Mouse (Mus musculus): Measurements from ENCODE around the gene Smap2. TPM values are rescaled to one million over a fixed set of nuclear protein-coding genes. Genes with fewer than 3 reads are reported as not detected.

Smap2 gene
- polyA plus RNA-seq, 1 experiment: 35.0 TPM

DNA sequence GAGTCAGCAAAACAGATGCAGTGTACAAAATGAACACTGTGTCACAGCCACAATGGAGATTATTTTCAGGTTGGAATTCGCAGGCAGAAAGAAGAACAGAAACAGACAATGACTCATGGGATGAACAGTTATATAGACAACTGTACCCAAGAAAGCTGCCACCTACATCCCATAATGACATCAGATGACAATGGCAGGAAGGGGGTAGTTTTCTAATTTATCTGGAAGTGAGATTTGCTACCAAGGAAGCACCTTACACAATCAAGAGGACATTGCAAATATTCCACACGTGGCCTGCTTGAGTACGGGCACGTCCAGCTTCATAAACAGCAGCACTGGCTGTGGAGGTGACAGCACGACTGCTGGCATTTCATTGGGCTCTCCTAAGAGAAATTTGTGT, 7.9 kb downstream of the Smap2 start:
- TF ChIP-seq FLI1 (IDR thresholded peaks at IDR 0.05; ENCODE audit: low read length) (no peak), GATA1 (IDR thresholded peaks at IDR 0.05; ENCODE audit: borderline replicate concordance, low read length) (no peak)
- no peaks in the 10 kb centered on the region for H3K9me3 ChIP-seq
- H3K4me3 ChIP-seq (replicated peaks): peak overlapping the region; percentile 34
- H3K4me1 ChIP-seq: peaks cover 96% of the 10 kb centered on the region
- no peaks in the 10 kb centered on the region for H3K27me3 ChIP-seq (replicated peaks)
- peaks cover 21% of the 10 kb centered on the region for H3K36me3 ChIP-seq (replicated peaks; ENCODE audit: low read length)

DNA sequence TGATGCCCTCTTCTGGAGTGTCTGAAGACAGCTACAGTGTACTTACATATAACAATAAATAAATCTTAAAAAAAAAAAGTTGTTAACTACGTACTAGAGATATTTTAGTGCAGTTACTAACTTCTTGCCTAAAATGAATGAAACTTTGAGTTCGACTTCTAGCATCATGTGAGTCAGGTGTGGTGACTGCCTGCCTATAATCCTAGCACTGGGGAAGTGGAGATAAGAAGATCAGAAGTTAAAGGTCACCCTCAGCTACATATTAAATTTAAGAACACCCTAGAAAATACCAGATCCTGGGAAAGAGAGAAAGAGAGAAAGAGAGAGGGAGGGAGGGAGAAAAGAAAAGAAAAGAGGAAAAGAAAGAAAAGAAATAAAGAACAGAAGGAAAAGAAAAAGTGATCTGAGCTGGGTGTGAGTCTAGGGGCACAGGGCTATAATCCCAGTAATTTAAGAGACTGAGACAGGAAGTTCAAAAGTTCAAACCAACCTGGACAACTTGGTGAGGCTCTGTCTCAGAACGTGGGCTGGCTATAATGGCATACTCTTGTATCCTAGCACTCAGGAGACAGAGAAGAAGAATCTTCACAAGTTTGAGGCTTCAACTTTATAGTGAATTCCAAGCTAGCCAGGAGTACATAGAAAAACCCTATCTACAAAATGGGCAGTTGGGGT, 8.8 kb downstream of the Smap2 start:
- no peaks in the 10 kb centered on the region for H3K27me3 ChIP-seq (replicated peaks)
- peaks cover 16% of the 10 kb centered on the region for H3K36me3 ChIP-seq (replicated peaks; ENCODE audit: low read length)
- H3K4me3 ChIP-seq (replicated peaks): no peak overlapping the region
- peaks cover 94% of the 10 kb centered on the region for H3K4me1 ChIP-seq
- H3K9me3 ChIP-seq: no peaks in the 10 kb centered on the region
- TF ChIP-seq FLI1 (IDR thresholded peaks at IDR 0.05; ENCODE audit: low read length) (no peak), GATA1 (IDR thresholded peaks at IDR 0.05; ENCODE audit: borderline replicate concordance, low read length) (no peak)

DNA sequence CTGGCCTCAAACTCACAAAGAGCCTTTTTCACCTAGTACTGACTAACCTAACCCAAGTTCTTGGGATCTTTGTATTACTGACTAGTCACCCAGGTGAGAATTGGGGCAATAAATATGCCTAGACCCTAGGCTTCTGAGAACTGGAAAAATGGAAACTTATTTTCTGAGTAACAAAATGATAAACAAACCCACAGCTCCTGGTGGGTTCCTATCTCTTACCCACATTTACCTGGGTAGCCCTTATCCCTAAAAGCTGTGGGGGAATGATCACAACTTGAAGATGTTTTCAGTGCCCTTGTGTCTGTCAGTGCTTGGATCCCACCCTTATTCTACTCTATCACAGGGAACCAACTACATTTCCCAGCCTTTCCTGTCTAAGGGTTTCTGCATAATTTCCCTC, 10.0 kb downstream of the Smap2 start:
- no peak overlapping the region for H3K4me3 ChIP-seq (replicated peaks)
- peaks cover 93% of the 10 kb centered on the region for H3K4me1 ChIP-seq
- TF ChIP-seq FLI1 (IDR thresholded peaks at IDR 0.05; ENCODE audit: low read length) (no peak), GATA1 (IDR thresholded peaks at IDR 0.05; ENCODE audit: borderline replicate concordance, low read length) (no peak)
- peaks cover 7% of the 10 kb centered on the region for H3K36me3 ChIP-seq (replicated peaks; ENCODE audit: low read length)
- no peaks in the 10 kb centered on the region for H3K27me3 ChIP-seq (replicated peaks)
- H3K9me3 ChIP-seq: no peaks in the 10 kb centered on the region

DNA sequence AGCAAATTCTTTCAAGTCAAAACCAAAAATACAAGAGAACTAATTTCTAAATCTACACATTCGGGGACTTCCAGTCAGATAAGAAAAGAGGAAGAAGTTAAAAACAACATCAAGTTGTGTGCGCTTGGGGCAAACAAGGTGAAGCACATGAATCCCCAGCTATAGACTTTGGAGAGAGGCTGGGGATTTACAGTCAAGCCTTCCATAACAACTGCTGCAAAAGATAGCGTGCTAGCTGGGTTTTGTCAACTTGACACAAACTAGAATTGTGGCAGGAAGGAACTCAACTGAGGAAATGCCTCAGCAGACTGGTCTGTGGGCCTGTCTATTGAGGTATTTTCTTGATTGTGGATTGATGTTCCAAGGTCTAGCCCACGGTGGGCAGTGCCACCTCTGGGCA, 12.4 kb downstream of the Smap2 start:
- peaks cover 95% of the 10 kb centered on the region for H3K4me1 ChIP-seq
- peak overlapping the region; percentile 88 for H3K4me3 ChIP-seq (replicated peaks)
- peaks cover 5% of the 10 kb centered on the region for H3K36me3 ChIP-seq (replicated peaks; ENCODE audit: low read length)
- no peak for TF ChIP-seq FLI1 (IDR thresholded peaks at IDR 0.05; ENCODE audit: low read length)
- no peak for TF ChIP-seq GATA1 (IDR thresholded peaks at IDR 0.05; ENCODE audit: borderline replicate concordance, low read length)
- H3K27me3 ChIP-seq (replicated peaks): no peaks in the 10 kb centered on the region
- no peaks in the 10 kb centered on the region for H3K9me3 ChIP-seq

DNA sequence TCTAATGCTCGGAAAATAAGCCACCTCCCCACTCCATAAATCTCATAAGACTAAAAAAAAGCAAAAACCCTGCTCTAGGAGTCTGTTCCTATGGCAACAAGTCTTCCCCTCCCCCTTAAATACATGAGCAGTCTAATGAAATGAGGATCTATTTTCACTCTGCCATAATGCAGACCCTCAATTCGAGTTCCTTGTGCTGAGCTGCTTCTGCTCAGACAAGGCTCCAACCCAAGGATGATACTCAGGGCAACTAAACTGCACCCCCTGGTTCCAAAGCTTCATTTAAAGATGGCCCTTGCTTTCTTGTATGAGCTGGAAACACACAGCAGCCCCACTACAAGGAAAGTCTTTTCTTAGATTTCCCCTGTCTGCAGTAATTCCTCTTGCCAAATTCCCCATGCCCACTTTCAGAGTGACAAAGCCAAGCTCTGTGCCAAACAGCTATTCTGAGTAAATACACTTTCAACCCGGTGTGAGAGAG, 13.4 kb downstream of the Smap2 start:
- H3K9me3 ChIP-seq: no peaks in the 10 kb centered on the region
- H3K4me1 ChIP-seq: peaks cover 93% of the 10 kb centered on the region
- H3K4me3 ChIP-seq (replicated peaks): peak overlapping the region; percentile 51
- no peaks in the 10 kb centered on the region for H3K27me3 ChIP-seq (replicated peaks)
- peaks cover 9% of the 10 kb centered on the region for H3K36me3 ChIP-seq (replicated peaks; ENCODE audit: low read length)
- TF ChIP-seq GATA1 (IDR thresholded peaks at IDR 0.05; ENCODE audit: borderline replicate concordance, low read length) (no peak), FLI1 (IDR thresholded peaks at IDR 0.05; ENCODE audit: low read length) (no peak)

DNA sequence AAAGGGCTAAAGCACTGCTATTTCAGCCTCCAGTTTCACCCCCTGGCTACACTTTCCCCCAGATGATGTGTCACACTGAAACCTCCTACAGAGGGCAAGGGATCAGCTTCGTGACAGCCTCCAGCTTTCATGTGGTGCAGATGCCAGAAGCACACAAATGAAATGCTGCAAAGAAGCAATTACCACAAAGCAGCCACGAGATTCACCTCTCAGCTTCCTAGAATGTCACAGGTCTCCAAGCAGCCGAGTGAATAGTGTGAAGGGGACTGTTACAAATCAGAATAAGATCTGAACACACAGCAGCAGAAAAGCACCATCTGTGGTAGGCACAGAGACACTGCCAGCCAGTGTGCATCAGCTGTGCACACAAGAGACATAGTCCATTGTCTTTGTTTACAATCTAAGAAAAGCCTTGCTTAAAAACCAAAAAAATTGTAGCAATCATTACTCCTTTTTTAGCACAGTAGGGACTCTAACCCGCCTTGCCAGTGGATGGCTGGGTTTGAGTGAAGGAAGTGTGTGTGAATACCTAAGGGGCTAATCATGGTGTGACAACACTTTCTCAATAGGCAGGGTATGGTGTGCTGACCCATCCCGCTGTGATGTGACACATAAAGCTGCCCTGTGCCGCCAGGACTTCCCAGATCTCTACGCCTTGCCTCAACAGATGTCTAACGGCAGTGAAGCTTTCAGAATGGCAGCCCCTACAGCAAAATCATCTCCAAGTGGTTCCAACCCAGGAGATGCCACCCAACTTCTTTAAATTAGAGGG, 14.5 kb downstream of the Smap2 start:
- TF ChIP-seq FLI1 (IDR thresholded peaks at IDR 0.05; ENCODE audit: low read length) (no peak), GATA1 (IDR thresholded peaks at IDR 0.05; ENCODE audit: borderline replicate concordance, low read length) (no peak)
- peaks cover 88% of the 10 kb centered on the region for H3K4me1 ChIP-seq
- peaks cover 9% of the 10 kb centered on the region for H3K36me3 ChIP-seq (replicated peaks; ENCODE audit: low read length)

DNA sequence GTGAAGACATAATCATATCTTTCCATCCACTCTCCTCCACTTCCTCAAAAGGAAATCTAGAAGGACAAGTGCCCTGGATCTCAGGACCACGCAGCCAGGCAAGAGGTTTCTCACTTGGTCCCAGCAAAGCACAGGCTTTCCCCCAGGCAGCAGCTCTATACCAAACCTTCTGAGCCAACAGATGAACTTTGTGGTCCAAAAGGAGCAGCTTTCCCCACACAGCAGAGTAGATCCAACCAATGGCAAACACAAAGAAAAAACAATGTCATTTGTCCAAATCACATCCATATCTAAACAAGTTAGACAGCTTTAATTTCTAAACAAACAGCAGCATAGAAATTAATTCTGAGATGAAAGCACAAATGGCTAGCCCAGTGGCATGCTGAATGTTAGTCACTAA, 15.4 kb downstream of the Smap2 start:
- H3K27me3 ChIP-seq (replicated peaks): no peaks in the 10 kb centered on the region
- no peaks in the 10 kb centered on the region for H3K9me3 ChIP-seq
- peaks cover 87% of the 10 kb centered on the region for H3K4me1 ChIP-seq
- no peak for TF ChIP-seq GATA1 (IDR thresholded peaks at IDR 0.05; ENCODE audit: borderline replicate concordance, low read length)
- TF ChIP-seq FLI1 (IDR thresholded peaks at IDR 0.05; ENCODE audit: low read length): no peak
- H3K4me3 ChIP-seq (replicated peaks): no peak overlapping the region
- peaks cover 13% of the 10 kb centered on the region for H3K36me3 ChIP-seq (replicated peaks; ENCODE audit: low read length)

More for the DNA sequence above, 14.5 kb downstream of the Smap2 start:
- Histone ChIP-seq H3K4me3 (replicated peaks) (peak overlapping the region; percentile 85), H3K9me3 (no peaks in the 10 kb centered on the region), H3K27me3 (replicated peaks) (no peaks in the 10 kb centered on the region)

DNA sequence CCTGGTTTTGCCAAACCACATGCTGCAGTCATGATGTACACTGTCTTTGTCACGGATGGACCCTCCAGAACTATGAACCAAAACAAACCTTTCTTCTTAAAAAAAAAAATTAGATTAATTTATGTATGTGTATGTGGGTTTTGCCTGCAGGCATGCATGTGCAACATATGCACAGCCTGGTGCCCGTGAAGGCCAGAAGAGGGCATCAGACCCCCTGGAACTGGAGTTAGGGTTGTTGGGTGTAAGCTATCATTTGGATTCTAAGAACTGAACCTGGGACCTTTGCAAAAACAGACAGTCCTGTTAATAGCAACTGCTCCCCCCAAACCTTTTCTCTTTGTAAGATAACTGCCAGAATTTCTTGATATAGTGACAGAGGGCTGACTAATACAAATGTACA, 16.0 kb downstream of the Smap2 start:
- H3K9me3 ChIP-seq: no peaks in the 10 kb centered on the region
- H3K4me3 ChIP-seq (replicated peaks): no peak overlapping the region
- H3K27me3 ChIP-seq (replicated peaks): no peaks in the 10 kb centered on the region
- peaks cover 13% of the 10 kb centered on the region for H3K36me3 ChIP-seq (replicated peaks; ENCODE audit: low read length)
- peaks cover 87% of the 10 kb centered on the region for H3K4me1 ChIP-seq
- TF ChIP-seq GATA1 (IDR thresholded peaks at IDR 0.05; ENCODE audit: borderline replicate concordance, low read length) (no peak), FLI1 (IDR thresholded peaks at IDR 0.05; ENCODE audit: low read length) (no peak)

DNA sequence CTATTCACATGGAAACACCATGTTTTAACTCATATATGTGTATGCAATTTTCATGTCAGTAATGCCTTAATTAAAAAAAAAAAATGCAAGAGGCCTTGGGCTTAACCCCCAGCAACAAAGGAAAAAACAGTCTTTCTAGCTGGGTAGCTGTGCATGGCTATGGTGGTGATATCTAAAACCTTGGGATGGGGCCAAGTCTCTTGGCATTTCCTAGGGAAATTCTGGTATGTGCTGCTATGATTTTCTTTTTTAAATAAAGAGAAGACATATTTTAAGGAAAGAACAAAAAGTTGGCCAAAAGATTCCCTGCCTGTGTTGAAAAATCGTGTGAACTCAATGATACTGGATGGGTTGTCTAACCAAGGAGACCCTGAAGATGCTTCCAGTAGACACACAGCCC, 21.1 kb downstream of the Smap2 start:
- Histone ChIP-seq H3K9me3 (no peaks in the 10 kb centered on the region), H3K36me3 (replicated peaks; ENCODE audit: low read length) (peaks cover 10% of the 10 kb centered on the region), H3K4me1 (peaks cover 62% of the 10 kb centered on the region), H3K4me3 (replicated peaks) (no peak overlapping the region), H3K27me3 (replicated peaks) (no peaks in the 10 kb centered on the region)
- TF ChIP-seq GATA1 (IDR thresholded peaks at IDR 0.05; ENCODE audit: borderline replicate concordance, low read length): no peak
- no peak for TF ChIP-seq FLI1 (IDR thresholded peaks at IDR 0.05; ENCODE audit: low read length)

DNA sequence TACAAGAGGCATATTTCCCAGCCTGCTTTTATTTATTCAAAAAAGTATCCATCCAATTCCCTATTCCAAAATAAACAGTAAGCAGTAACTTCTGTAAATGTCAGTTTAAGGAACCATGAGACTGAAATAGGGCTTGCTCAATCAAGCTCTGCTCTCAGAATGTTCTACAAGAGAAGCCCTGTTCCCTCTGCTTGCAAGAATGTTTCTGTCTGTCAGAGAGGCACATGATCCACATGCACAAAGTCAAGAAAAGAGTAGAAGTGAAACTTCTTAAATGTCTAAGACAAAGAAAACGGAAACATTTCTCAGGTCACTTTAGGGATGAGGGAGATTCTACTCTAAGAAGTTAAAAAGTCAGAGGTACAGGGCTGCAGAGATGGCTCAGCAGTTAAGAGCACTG, 24.0 kb downstream of the Smap2 start:
- Histone ChIP-seq H3K4me3 (replicated peaks) (no peak overlapping the region), H3K36me3 (replicated peaks; ENCODE audit: low read length) (peaks cover 30% of the 10 kb centered on the region), H3K9me3 (peaks cover 9% of the 10 kb centered on the region), H3K4me1 (peaks cover 43% of the 10 kb centered on the region), H3K27me3 (replicated peaks) (no peaks in the 10 kb centered on the region)
- TF ChIP-seq GATA1 (IDR thresholded peaks at IDR 0.05; ENCODE audit: borderline replicate concordance, low read length) (no peak), FLI1 (IDR thresholded peaks at IDR 0.05; ENCODE audit: low read length) (no peak)
